Mouse (Mus musculus) limb, embryonic 11.5 days (tissue): ENCODE measurements at regions not wholly inside any gene's neighbourhood (a gene's known extent, or its start where the extent isn't known, plus 50 kb on each side); places are given as distances from the start of the nearest gene placed in this dataset.

Source experiments
- ATAC-seq: fragments of 200-750 bp; cut with Nextera tagmentation; 2 replicates; pipeline ENCODE4 v1.8.0; 2017; ENCODE audit warnings: low read depth; ENCODE audit not compliant: insufficient number of reproducible peaks, low FRiP score, low TSS enrichment
- DNase-seq: peaks from one replicate; pipeline ENCODE4 v3.0.0-alpha.2; 2015; ENCODE audit warnings: low spot score
- H3K27ac ChIP-seq: fragments of 300-500 bp; sonication (generic); replicated peaks from 2 replicates; pipeline ENCODE4 v1.5.1; 2014; ENCODE audit warnings: low read depth, mild to moderate bottlenecking, low read length
- H3K27me3 ChIP-seq: fragments of 300-500 bp; sonication (generic); 2 replicates; pipeline ENCODE4 v1.6.1; 2014; ENCODE audit warnings: mild to moderate bottlenecking, low read length, mixed read lengths; ENCODE audit not compliant: control insufficient read depth, insufficient read depth
- H3K36me3 ChIP-seq: fragments of 300-500 bp; sonication (generic); 2 replicates; pipeline ENCODE4 v1.6.1; 2014; ENCODE audit warnings: mild to moderate bottlenecking, low read length, moderate library complexity, mixed read lengths; ENCODE audit not compliant: control insufficient read depth, insufficient read depth
- H3K4me1 ChIP-seq: fragments of 300-500 bp; sonication (generic); 2 replicates; pipeline ENCODE4 v1.6.1; 2014; ENCODE audit warnings: low read length, mixed read lengths; ENCODE audit not compliant: control insufficient read depth, insufficient read depth
- H3K4me2 ChIP-seq: fragments of 300-500 bp; sonication (generic); 2 replicates; pipeline ENCODE4 v1.6.1; 2014; ENCODE audit warnings: low read depth, mild to moderate bottlenecking, moderate library complexity; ENCODE audit not compliant: severe bottlenecking
- H3K4me3 ChIP-seq: fragments of 300-500 bp; sonication (generic); 2 replicates; pipeline ENCODE4 v1.5.1; 2014; ENCODE audit warnings: low read depth, low read length
- H3K9ac ChIP-seq: fragments of 300-500 bp; sonication (generic); 2 replicates; pipeline ENCODE4 v1.6.1; 2014; ENCODE audit warnings: mild to moderate bottlenecking, low read length
- H3K9me3 ChIP-seq: fragments of 300-500 bp; sonication (generic); 2 replicates; pipeline ENCODE4 v1.6.1; 2016; ENCODE audit warnings: low read length; ENCODE audit not compliant: control insufficient read depth
- WGBS: fragments of 180-500 bp; shearing (Covaris S2); extraction: QIAGEN DNeasy Blood & Tissue Kit; methylation state at CpG from one replicate; pipeline ENCODE4 v1.1.7; 2014; 5-methylcytosine and 5-hydroxymethylcytosine counted together

DNA sequence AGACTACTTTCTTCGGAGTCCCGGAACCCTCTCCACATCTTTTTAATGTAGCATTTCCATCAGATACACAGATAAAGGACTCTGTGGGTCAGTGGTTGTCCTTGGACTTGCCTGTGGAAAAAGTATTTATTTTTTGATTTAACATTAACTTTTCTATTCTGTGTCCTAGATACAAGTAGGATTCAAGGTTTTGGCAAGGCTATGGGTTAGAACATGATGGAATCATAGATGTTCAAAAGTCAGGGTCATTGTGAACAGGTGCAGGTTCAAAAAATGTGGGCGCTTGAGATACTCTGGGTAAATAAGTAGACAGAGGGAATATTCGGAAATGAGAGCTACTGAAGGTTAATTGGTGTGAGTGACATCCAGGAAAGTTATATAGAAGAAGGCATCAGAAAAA is 347.7 kb downstream of the Cypt12 start:
- no peaks in the 10 kb centered on the region for H3K27me3 ChIP-seq
- DNase-seq, result no peak
- ATAC-seq, result no peak
- no peak overlapping the region for H3K4me3 ChIP-seq
- 98% methylated on average over 4 of the region's 4 CpGs for WGBS
- H3K9ac ChIP-seq, result no peak overlapping the region
- H3K4me1 ChIP-seq, result no peaks in the 10 kb centered on the region
- H3K36me3 ChIP-seq, result no peaks in the 10 kb centered on the region
- no peak overlapping the region for H3K27ac ChIP-seq
- H3K9me3 ChIP-seq, result no peaks in the 10 kb centered on the region
- no peak overlapping the region for H3K4me2 ChIP-seq

DNA sequence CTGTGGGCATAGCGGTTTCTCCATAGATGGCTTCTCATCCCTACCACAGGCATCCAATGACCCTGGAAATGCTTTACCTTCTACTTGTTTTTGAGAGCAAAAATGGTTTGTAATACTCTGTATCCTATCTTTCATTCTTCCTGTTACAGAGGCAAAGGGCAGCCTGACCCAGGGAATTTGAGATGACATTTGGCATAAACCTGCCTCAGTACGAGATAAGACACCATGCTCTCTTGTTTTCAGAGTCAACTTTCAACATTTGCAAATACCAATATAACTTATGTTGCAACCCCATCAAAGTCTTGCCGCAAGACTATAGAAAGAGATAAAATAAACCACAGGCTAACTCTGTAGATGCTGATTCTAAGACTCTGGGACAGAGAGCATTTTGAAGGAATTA is 350.5 kb downstream of the Cypt12 start:
- H3K4me3 ChIP-seq, result no peak overlapping the region
- H3K36me3 ChIP-seq, result no peaks in the 10 kb centered on the region
- H3K27me3 ChIP-seq, result no peaks in the 10 kb centered on the region
- no peaks in the 10 kb centered on the region for H3K9me3 ChIP-seq
- WGBS, result 90% methylated on average over 3 of the region's 3 CpGs
- H3K9ac ChIP-seq, result no peak overlapping the region
- ATAC-seq (no peak), DNase-seq (no peak)
- H3K27ac ChIP-seq, result no peak overlapping the region
- H3K4me1 ChIP-seq, result no peaks in the 10 kb centered on the region
- no peak overlapping the region for H3K4me2 ChIP-seq

DNA sequence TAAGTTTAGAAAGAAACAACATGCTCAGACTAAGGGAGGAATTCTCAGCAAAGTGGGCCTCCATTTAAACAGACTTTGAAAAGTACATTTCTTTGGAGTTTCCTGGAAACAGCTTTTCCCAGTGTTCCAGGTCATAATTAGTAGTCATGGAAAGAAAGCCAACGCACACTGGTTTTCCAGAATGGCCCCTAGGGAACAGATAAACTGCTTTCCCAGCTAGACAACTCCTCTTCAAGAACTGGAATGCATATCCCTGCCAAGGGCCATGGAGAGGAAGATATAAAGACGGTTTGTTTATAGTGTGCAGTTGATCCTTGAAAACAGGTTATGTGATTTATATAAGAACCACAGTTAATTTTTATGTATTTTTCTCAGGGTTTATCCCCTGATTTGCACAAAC is 351.3 kb downstream of the Cypt12 start:
- Histone ChIP-seq H3K9me3 (no peaks in the 10 kb centered on the region), H3K4me1 (no peaks in the 10 kb centered on the region), H3K9ac (no peak overlapping the region), H3K4me3 (no peak overlapping the region), H3K36me3 (no peaks in the 10 kb centered on the region), H3K4me2 (no peak overlapping the region), H3K27me3 (no peaks in the 10 kb centered on the region), H3K27ac (no peak overlapping the region)
- DNase-seq, result no peak
- ATAC-seq, result no peak
- 69% methylated on average over 2 of the region's 2 CpGs for WGBS

DNA sequence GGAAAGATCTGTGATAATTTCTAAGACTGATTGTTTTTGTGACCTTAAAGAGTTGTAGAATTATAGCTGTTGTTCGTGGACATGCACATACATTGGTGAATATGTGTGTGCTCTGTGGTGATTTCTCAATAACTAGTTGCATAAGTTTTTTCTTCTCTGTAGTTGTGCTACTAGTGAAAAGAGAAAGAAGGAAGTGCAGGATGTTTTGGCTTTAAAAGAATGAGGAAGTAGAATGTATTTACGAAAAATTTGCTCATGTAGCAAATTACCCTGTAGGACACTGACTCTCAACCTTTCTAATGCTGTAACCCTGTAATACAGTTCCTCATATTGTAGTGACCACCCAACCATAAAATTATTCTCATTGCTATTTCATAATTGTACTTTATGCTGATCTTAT is 371.2 kb downstream of the Cypt12 start:
- DNase-seq (no peak), ATAC-seq (no peak)
- 83% methylated on average over 2 of the region's 2 CpGs for WGBS
- H3K36me3 ChIP-seq, result no peaks in the 10 kb centered on the region
- no peaks in the 10 kb centered on the region for H3K4me1 ChIP-seq
- H3K27ac ChIP-seq, result no peak overlapping the region
- H3K9ac ChIP-seq, result no peak overlapping the region
- no peaks in the 10 kb centered on the region for H3K9me3 ChIP-seq
- H3K4me3 ChIP-seq, result no peak overlapping the region
- no peak overlapping the region for H3K4me2 ChIP-seq
- no peaks in the 10 kb centered on the region for H3K27me3 ChIP-seq

DNA sequence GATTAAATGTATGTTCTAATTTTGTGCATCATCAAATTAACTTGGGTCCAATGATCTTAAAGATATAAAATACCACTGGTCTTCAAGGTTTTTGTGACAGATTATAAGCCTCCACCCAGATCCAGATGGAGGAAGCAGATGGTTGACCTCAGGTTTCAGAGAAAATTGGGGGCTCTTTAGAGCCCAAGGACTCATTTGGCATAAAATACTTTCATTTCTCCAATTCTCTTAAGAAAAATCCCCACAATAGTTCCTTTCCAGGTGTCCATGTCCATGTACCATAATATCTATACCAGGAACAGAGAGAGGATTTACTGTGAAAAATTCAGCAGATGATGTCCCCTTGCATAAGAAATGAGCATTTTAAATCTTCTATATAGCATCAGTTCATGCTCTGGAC is 385.0 kb downstream of the Cypt12 start:
- H3K4me3 ChIP-seq, result no peak overlapping the region
- H3K27me3 ChIP-seq, result no peaks in the 10 kb centered on the region
- H3K4me1 ChIP-seq, result no peaks in the 10 kb centered on the region
- no peak for ATAC-seq
- no peak overlapping the region for H3K27ac ChIP-seq
- H3K9ac ChIP-seq, result no peak overlapping the region
- DNase-seq, result no peak
- H3K4me2 ChIP-seq, result no peak overlapping the region
- H3K9me3 ChIP-seq, result no peaks in the 10 kb centered on the region
- H3K36me3 ChIP-seq, result no peaks in the 10 kb centered on the region

DNA sequence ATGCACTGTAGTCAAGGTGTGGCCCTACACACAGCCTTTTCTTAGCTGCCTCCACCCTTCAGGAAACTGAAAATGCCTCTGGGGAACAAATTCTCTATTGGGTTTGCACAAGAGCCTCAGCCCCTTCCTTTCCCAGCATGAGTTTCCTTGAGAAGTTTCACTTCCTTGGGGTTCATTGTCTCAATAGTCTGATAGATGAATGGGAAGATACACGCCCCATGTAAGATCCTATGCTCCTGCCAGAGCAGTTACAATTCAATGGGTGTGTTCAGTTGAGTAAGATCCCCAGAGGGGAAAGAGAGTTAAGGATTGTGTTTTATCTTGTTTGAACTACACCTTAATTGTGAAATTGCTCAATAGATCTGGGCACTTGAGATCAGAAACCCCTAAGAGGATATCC is 391.0 kb downstream of the Cypt12 start:
- Histone ChIP-seq H3K4me1 (no peaks in the 10 kb centered on the region), H3K27ac (no peak overlapping the region), H3K9ac (no peak overlapping the region), H3K4me2 (no peak overlapping the region), H3K27me3 (no peaks in the 10 kb centered on the region), H3K36me3 (no peaks in the 10 kb centered on the region), H3K9me3 (no peaks in the 10 kb centered on the region), H3K4me3 (no peak overlapping the region)
- ATAC-seq, result no peak
- WGBS, result 78% methylated on average over 1 of the region's 1 CpGs
- DNase-seq, result no peak

DNA sequence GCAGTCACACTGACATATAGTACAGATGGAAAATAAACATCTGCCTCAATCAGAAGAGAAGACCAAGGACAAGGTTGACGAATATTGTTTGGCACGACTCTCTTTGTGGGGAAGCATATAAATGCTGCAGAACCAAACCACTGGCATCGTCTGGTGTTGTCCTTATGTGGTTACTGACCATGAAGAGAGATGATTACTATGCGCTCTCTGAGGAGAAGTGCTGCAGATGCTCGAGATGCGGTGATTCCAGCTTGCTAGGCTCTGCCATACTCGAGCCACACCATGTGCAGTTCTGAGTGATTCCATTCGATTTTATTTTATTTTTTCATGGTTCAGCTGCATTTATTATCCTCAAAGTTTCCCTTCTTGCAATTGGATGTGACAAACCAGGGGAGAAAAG is 393.5 kb downstream of the Cypt12 start:
- no peak for ATAC-seq
- H3K27ac ChIP-seq, result no peak overlapping the region
- H3K4me3 ChIP-seq, result no peak overlapping the region
- H3K36me3 ChIP-seq, result no peaks in the 10 kb centered on the region
- no peaks in the 10 kb centered on the region for H3K27me3 ChIP-seq
- no peaks in the 10 kb centered on the region for H3K4me1 ChIP-seq
- H3K4me2 ChIP-seq, result no peak overlapping the region
- no peaks in the 10 kb centered on the region for H3K9me3 ChIP-seq
- DNase-seq, result no peak
- WGBS, result 83% methylated on average over 8 of the region's 8 CpGs
- no peak overlapping the region for H3K9ac ChIP-seq

DNA sequence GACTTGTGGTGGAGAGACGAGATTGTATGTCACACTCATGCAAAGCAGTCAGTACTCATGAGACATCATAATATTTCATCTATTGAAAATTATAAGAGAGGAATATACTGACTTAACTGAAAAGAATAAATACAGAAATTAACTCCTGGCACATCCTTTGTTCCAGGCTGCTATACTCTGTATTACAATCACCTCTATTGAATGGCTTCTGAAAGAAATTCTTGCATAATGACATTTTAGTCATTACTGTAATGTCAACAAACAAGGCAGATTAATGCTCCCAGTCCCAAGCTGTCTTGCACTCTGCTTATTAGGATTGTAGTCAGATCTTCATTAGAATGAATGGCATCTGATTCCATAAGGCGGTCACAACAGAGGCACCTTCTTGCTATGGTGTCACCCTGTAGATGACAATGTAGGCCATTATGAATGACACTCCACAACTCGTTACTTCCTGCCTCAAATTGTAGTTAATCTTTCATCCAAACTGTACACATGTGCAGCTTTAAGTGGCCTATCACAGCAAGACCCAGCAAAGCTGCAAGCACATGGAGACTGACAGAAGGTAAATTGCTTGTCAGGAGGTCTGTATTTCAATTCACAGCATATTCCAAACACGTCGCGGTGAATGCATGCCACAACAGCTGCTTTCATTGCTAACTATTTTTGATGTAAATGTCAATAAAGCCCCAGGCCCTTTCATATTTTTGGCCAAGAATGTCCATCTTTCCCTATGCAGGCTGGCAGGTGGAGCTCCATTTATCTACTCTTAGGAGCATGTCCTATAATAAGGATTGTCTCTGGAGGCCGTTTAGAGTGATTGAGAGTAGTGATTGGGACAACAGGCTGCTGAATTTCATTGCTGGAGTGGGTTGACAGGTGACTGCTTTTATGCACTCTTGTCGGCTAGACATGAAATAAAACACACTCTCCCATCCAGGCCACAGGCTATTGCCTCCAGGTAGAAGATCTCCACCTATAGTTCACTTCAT is 430.1 kb downstream of the Cypt12 start:
- H3K27me3 ChIP-seq, result no peaks in the 10 kb centered on the region
- DNase-seq (no peak), ATAC-seq (no peak)
- H3K4me1 ChIP-seq, result no peaks in the 10 kb centered on the region
- H3K4me3 ChIP-seq, result no peak overlapping the region
- no peak overlapping the region for H3K9ac ChIP-seq
- H3K4me2 ChIP-seq, result no peak overlapping the region
- no peaks in the 10 kb centered on the region for H3K9me3 ChIP-seq
- WGBS, result 74% methylated on average over 8 of the region's 8 CpGs
- no peak overlapping the region for H3K27ac ChIP-seq
- H3K36me3 ChIP-seq, result no peaks in the 10 kb centered on the region
